Comparison of ENCODE assay signal across 7 mouse cellular contexts in the genomic region with DNA sequence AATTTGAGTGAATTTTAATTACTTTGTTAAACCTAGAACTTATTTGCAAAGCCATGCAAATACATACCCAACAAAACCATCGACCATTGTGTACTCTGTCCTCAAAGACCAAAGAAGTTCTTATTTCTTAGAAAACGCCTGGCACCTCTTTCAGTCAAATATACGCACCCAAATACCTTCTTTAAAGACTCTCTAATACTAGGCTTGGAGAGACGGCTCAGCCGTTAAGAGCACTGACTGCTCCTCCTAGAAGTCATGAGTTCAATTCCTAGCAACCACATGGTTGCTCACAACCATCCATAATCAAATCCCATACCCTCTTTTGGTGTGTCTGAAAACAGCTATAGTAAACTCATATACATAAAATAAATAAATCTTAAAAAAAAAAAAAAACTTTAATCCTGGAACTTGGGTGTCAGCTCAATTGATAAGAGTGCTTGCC. TPM values are rescaled to one million over a fixed set of nuclear protein-coding genes. Genes with fewer than 3 reads are reported as not detected.
A peak's percentile ranks its signal among the peaks of the same experiment; 100 is the strongest.
DNase-seq lines count a peak whose midpoint lies in the region; ATAC-seq and TF ChIP-seq lines count a peak whose summit lies in the region.

No protein-coding gene starts in this region.

- TF ChIP-seq CTCF in small intestine, adult 2 months (IDR thresholded peaks at IDR 0.05; ENCODE audit: extremely low read depth, insufficient read length, insufficient replicate concordance, low read depth, low read length): no peak

- peaks cover under 1% of the 10 kb centered on the region for H3K36me3 ChIP-seq in megakaryocyte, embryonic 14.5 days (replicated peaks; ENCODE audit: low read length)
- no peaks in the 10 kb centered on the region for H3K36me3 ChIP-seq in forebrain, embryonic 12.5 days (replicated peaks)
- H3K36me3 ChIP-seq in limb, embryonic 12.5 days: no peaks in the 10 kb centered on the region
- H3K36me3 ChIP-seq in small intestine, adult 2 months (ENCODE audit: control insufficient read depth, insufficient read depth, low read length): no peaks in the 10 kb centered on the region

- ATAC-seq in megakaryocyte, adult 5-6 weeks (ENCODE audit: poor library complexity, severe bottlenecking): no peak
- ATAC-seq in forebrain, embryonic 12.5 days (ENCODE audit: low FRiP score): 0 out of 2 replicates have a peak, but pooled peaks have one; percentile 31
- ATAC-seq in limb, embryonic 12.5 days (ENCODE audit: insufficient number of reproducible peaks, insufficient read depth, low FRiP score, low TSS enrichment, low read depth): peak; percentile 17; the same call in 1 of the 2 replicates

- H3K4me2 ChIP-seq in forebrain, embryonic 12.5 days: peak overlapping the region; percentile 73
- H3K4me2 ChIP-seq in limb, embryonic 12.5 days: peak overlapping the region; percentile 76

- no peak overlapping the region for H3K9ac ChIP-seq in forebrain, embryonic 12.5 days
- no peak overlapping the region for H3K9ac ChIP-seq in limb, embryonic 12.5 days (replicated peaks)

- no peak for DNase-seq in spleen, postnatal 36 days (ENCODE audit: low spot score in 2 of 2)
- no peak for DNase-seq in adrenal gland, postnatal 4 days (ENCODE audit: low spot score in 2 of 2)

- no peak for TF ChIP-seq POLR2A in small intestine, adult 2 months (IDR thresholded peaks at IDR 0.05; ENCODE audit: low read depth, low read length)

- H3K9me3 ChIP-seq in megakaryocyte, embryonic 14.5 days: no peaks in the 10 kb centered on the region
- H3K9me3 ChIP-seq in forebrain, embryonic 12.5 days: no peaks in the 10 kb centered on the region
- no peaks in the 10 kb centered on the region for H3K9me3 ChIP-seq in limb, embryonic 12.5 days

- peaks cover 14% of the 10 kb centered on the region for H3K4me1 ChIP-seq in megakaryocyte, embryonic 14.5 days
- H3K4me1 ChIP-seq in forebrain, embryonic 12.5 days: peaks cover 14% of the 10 kb centered on the region
- peaks cover 12% of the 10 kb centered on the region for H3K4me1 ChIP-seq in limb, embryonic 12.5 days (replicated peaks)
- peaks cover 4% of the 10 kb centered on the region; the same call in 1 of the 2 replicates for H3K4me1 ChIP-seq in small intestine, adult 2 months (ENCODE audit: control insufficient read depth, insufficient read depth, insufficient read length, low read length)

- no peak overlapping the region for H3K27ac ChIP-seq in forebrain, embryonic 12.5 days
- H3K27ac ChIP-seq in limb, embryonic 12.5 days: no peak overlapping the region
- H3K27ac ChIP-seq in small intestine, adult 2 months (ENCODE audit: insufficient read depth, low read depth, low read length): no peak overlapping the region

- H3K27me3 ChIP-seq in megakaryocyte, embryonic 14.5 days (replicated peaks): no peaks in the 10 kb centered on the region
- H3K27me3 ChIP-seq in forebrain, embryonic 12.5 days: no peaks in the 10 kb centered on the region
- 0 out of 2 replicates have a peak, but pooled peaks cover 5% of the 10 kb centered on the region for H3K27me3 ChIP-seq in limb, embryonic 12.5 days
- no peaks in the 10 kb centered on the region; the same call in 1 of the 2 replicates for H3K27me3 ChIP-seq in small intestine, adult 2 months (ENCODE audit: control insufficient read depth, insufficient read depth, low read length)

- H3K4me3 ChIP-seq in megakaryocyte, embryonic 14.5 days (replicated peaks): peak overlapping the region; percentile 100
- peak overlapping the region; percentile 92 for H3K4me3 ChIP-seq in forebrain, embryonic 12.5 days (replicated peaks)
- peak overlapping the region; percentile 91 for H3K4me3 ChIP-seq in limb, embryonic 12.5 days (replicated peaks)
- peak overlapping the region; percentile 97 for H3K4me3 ChIP-seq in small intestine, adult 2 months (ENCODE audit: low read depth, low read length)

- WGBS in forebrain, embryonic 12.5 days: 44% methylated on average over 5 of the region's 5 CpGs
- WGBS in limb, embryonic 12.5 days: 39% methylated on average over 5 of the region's 5 CpGs
- 41% methylated on average over 5 of the region's 5 CpGs for WGBS in small intestine, adult 2 months

RNA-seq across cellular contexts. Expression of a gene that starts 0.4 kb away (rescaled TPM):
- polyA plus RNA-seq in megakaryocyte, embryonic 14.5 days (2012; ENCODE audit: insufficient read depth, low replicate concordance): 1.5 and 1.7 TPM in 2 replicates
- 30.9 and 31.9 TPM in 2 replicates for total RNA-seq in megakaryocyte, adult 5-6 weeks (2015)
- total RNA-seq in megakaryocyte, adult 5-6 weeks (2017): 33.0 and 37.4 TPM in 2 replicates
- polyA plus RNA-seq in forebrain, embryonic 12.5 days (2016; fragmentation: Nextera tagmentation; extraction: Ambion mirVana): 56.0 and 57.9 TPM in 2 replicates
- 44.5 and 47.2 TPM in 2 replicates for polyA plus RNA-seq in limb, embryonic 12.5 days (2016; fragmentation: Nextera tagmentation; extraction: Ambion mirVana)
- 0.58 and 2.2 TPM in 2 replicates for polyA plus RNA-seq in small intestine, adult 2 months (2012; rRNA removed)
- 10 to 100 TPM; 44.5 to 45.6 TPM for total RNA-seq in adrenal gland, postnatal 4 days (2021)

Comparison
In these comparisons a context has a peak if more than half of its experiments do, and no peak if none do; other contexts are left out.
1. RNA of a gene that starts 0.4 kb away (polyA plus RNA-seq): 56.0 to 57.9 TPM in forebrain, embryonic 12.5 days and 44.5 to 47.2 TPM in limb, embryonic 12.5 days; 0.58 to 2.2 TPM in small intestine, adult 2 months and 1.5 to 1.7 TPM in megakaryocyte, embryonic 14.5 days; every median in the first group is over 10 times any median in the second.
2. Peak in every context shown above with its lines, with median percentiles within 50 percentile points of each other: H3K4me3 ChIP-seq.